Mouse (Mus musculus): ENCODE data around the gene Rapgefl1. TPM values are rescaled to one million over a fixed set of nuclear protein-coding genes. Genes with fewer than 3 reads are reported as not detected.

The Rapgefl1 gene
- polyA plus RNA-seq (2014; fragmentation: Illumina TruSeq; extraction: RNeasy Lipid Tissue Mini Kit (QIAGEN cat#74804); ENCODE audit: low replicate concordance), result 4.2 TPM

GRCm38 (mm10) chr11:98836651-98837141, at the start of gene Rapgefl1:
Gene Rapgefl1, plus strand, starts transcription at chr11:98836785.

GRCm38 (mm10) chr11:98795015-98795713, 41.4 kb upstream of the Rapgefl1 start, which contains the start of gene Msl1:
Gene Msl1, plus strand, starts transcription at chr11:98795516.

GRCm38 (mm10) chr11:98804605-98805004, 32.0 kb upstream of the Rapgefl1 start, which contains the start of gene Casc3:
Gene Casc3, plus strand, starts transcription at chr11:98804905.

DNA sequence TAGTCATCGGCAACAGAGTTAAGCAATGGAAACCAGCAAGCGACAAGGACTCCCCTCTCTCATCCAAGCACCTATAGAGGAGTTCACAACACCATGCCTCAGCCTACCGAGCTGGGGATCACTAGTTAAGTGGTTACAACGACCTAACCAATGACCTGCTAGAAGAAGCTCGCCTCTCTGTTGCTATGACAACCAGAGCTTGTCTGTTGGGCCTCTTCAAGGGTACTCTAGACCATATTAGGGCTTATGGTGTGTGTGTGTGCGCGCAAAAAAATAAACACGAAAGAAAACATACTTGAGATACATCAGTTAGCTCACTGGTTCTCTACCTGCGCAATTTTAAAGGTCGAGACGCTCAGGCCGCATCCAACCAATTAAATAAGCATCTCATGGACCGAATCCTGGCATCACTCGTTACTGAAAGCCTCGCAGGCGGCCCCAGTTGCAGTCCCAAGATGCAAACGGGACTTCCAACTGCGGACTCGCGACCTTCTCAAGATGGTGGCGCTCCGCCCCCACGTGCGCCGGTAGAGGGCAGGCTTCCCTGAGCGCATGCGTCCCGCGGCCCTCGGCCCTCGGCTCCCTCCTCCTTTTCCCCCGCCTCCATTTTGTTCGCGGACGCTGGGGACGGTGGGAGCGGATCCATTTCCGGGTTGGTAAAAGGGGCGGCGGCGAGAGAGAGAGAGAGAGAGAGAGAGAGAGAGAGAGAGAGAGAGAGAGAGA, 26.6 kb downstream of the Rapgefl1 start, which contains the start of gene Wipf2:
Wipf2 (plus strand) TSS at position 611 of the 723 bp plus-strand sequence.

Other genes with a start within 250 kb of the Rapgefl1 start
- 5.3 TPM for gene Ormdl3, start 249.4 kb upstream of the Rapgefl1 start, polyA plus RNA-seq (2014; fragmentation: Illumina TruSeq; extraction: RNeasy Lipid Tissue Mini Kit (QIAGEN cat#74804); ENCODE audit: low replicate concordance)
- not detected for gene Lrrc3c, start 238.5 kb upstream of the Rapgefl1 start, polyA plus RNA-seq (2014; fragmentation: Illumina TruSeq; extraction: RNeasy Lipid Tissue Mini Kit (QIAGEN cat#74804); ENCODE audit: low replicate concordance)
- gene Gm12355, start 211.1 kb upstream of the Rapgefl1 start, polyA plus RNA-seq (2014; fragmentation: Illumina TruSeq; extraction: RNeasy Lipid Tissue Mini Kit (QIAGEN cat#74804); ENCODE audit: low replicate concordance), result not detected
- not detected for gene Gsdma3, start 210.4 kb upstream of the Rapgefl1 start, polyA plus RNA-seq (2014; fragmentation: Illumina TruSeq; extraction: RNeasy Lipid Tissue Mini Kit (QIAGEN cat#74804); ENCODE audit: low replicate concordance)
- 0.71 TPM for gene Gsdma2, start 190.0 kb upstream of the Rapgefl1 start, polyA plus RNA-seq (2014; fragmentation: Illumina TruSeq; extraction: RNeasy Lipid Tissue Mini Kit (QIAGEN cat#74804); ENCODE audit: low replicate concordance)
- 0.33 TPM for gene Gsdma, start 172.4 kb upstream of the Rapgefl1 start, polyA plus RNA-seq (2014; fragmentation: Illumina TruSeq; extraction: RNeasy Lipid Tissue Mini Kit (QIAGEN cat#74804); ENCODE audit: low replicate concordance)
- 9.9 TPM for gene Psmd3, start 154.2 kb upstream of the Rapgefl1 start, polyA plus RNA-seq (2014; fragmentation: Illumina TruSeq; extraction: RNeasy Lipid Tissue Mini Kit (QIAGEN cat#74804); ENCODE audit: low replicate concordance)
- gene Csf3, start 135.5 kb upstream of the Rapgefl1 start, polyA plus RNA-seq (2014; fragmentation: Illumina TruSeq; extraction: RNeasy Lipid Tissue Mini Kit (QIAGEN cat#74804); ENCODE audit: low replicate concordance), result not detected
- gene Med24, start 107.3 kb upstream of the Rapgefl1 start, polyA plus RNA-seq (2014; fragmentation: Illumina TruSeq; extraction: RNeasy Lipid Tissue Mini Kit (QIAGEN cat#74804); ENCODE audit: low replicate concordance), result 0.97 TPM
- 3.7 TPM for gene Thra, start 96.1 kb upstream of the Rapgefl1 start, polyA plus RNA-seq (2014; fragmentation: Illumina TruSeq; extraction: RNeasy Lipid Tissue Mini Kit (QIAGEN cat#74804); ENCODE audit: low replicate concordance)
- gene Nr1d1, start 61.5 kb upstream of the Rapgefl1 start, polyA plus RNA-seq (2014; fragmentation: Illumina TruSeq; extraction: RNeasy Lipid Tissue Mini Kit (QIAGEN cat#74804); ENCODE audit: low replicate concordance), result 3.0 TPM
- gene Msl1, start 41.3 kb upstream of the Rapgefl1 start, polyA plus RNA-seq (2014; fragmentation: Illumina TruSeq; extraction: RNeasy Lipid Tissue Mini Kit (QIAGEN cat#74804); ENCODE audit: low replicate concordance), result 71.9 TPM
- gene Casc3, start 31.9 kb upstream of the Rapgefl1 start, polyA plus RNA-seq (2014; fragmentation: Illumina TruSeq; extraction: RNeasy Lipid Tissue Mini Kit (QIAGEN cat#74804); ENCODE audit: low replicate concordance), result 18.7 TPM
- 19.3 TPM for gene Wipf2, start 26.9 kb downstream of the Rapgefl1 start, polyA plus RNA-seq (2014; fragmentation: Illumina TruSeq; extraction: RNeasy Lipid Tissue Mini Kit (QIAGEN cat#74804); ENCODE audit: low replicate concordance)
- 3.2 TPM for gene Cdc6, start 71.0 kb downstream of the Rapgefl1 start, polyA plus RNA-seq (2014; fragmentation: Illumina TruSeq; extraction: RNeasy Lipid Tissue Mini Kit (QIAGEN cat#74804); ENCODE audit: low replicate concordance)
- gene Rara, start 91.0 kb downstream of the Rapgefl1 start, polyA plus RNA-seq (2014; fragmentation: Illumina TruSeq; extraction: RNeasy Lipid Tissue Mini Kit (QIAGEN cat#74804); ENCODE audit: low replicate concordance), result 0.74 TPM
- not detected for gene Gjd3, start 146.2 kb downstream of the Rapgefl1 start, polyA plus RNA-seq (2014; fragmentation: Illumina TruSeq; extraction: RNeasy Lipid Tissue Mini Kit (QIAGEN cat#74804); ENCODE audit: low replicate concordance)
- 70.6 TPM for gene Top2a, start 187.4 kb downstream of the Rapgefl1 start, polyA plus RNA-seq (2014; fragmentation: Illumina TruSeq; extraction: RNeasy Lipid Tissue Mini Kit (QIAGEN cat#74804); ENCODE audit: low replicate concordance)
- 10.5 TPM for gene Igfbp4, start 204.5 kb downstream of the Rapgefl1 start, polyA plus RNA-seq (2014; fragmentation: Illumina TruSeq; extraction: RNeasy Lipid Tissue Mini Kit (QIAGEN cat#74804); ENCODE audit: low replicate concordance)

Data from small intestine, adult 10 weeks (tissue).